Mouse (Mus musculus): ENCODE results near the gene Icam1.
A peak's percentile ranks its signal among the peaks of the same experiment; 100 is the strongest.
"Not testable (repeated sequence)": the region's sequence is repeated elsewhere in the genome, so short reads cannot be mapped to it uniquely, and the experiment has no call there.

Gene Icam1

GRCm38 (mm10) chr9:20993165-20993898, 22.5 kb upstream of the Icam1 start:
- DNase-seq (ENCODE audit: low spot score in 2 of 2) = no peak

GRCm38 (mm10) chr9:20995069-20995468, 20.7 kb upstream of the Icam1 start:
- DNase-seq (ENCODE audit: low spot score in 2 of 2) = no peak

GRCm38 (mm10) chr9:20997065-20997464, 18.7 kb upstream of the Icam1 start:
- no peak for DNase-seq (ENCODE audit: low spot score in 2 of 2)

- not testable (repeated sequence) for DNase-seq (ENCODE audit: low spot score in 2 of 2)
Observed at GRCm38 (mm10) chr9:20998337-20998736, 17.4 kb upstream of the Icam1 start.

GRCm38 (mm10) chr9:21000811-21001210, 15.0 kb upstream of the Icam1 start:
- no peak for DNase-seq (ENCODE audit: low spot score in 2 of 2)

GRCm38 (mm10) chr9:21001651-21002200, 14.1 kb upstream of the Icam1 start:
- no peak for DNase-seq (ENCODE audit: low spot score in 2 of 2)

- DNase-seq (ENCODE audit: low spot score in 2 of 2) = no peak
Observed at GRCm38 (mm10) chr9:21002270-21002626, 13.5 kb upstream of the Icam1 start.

- DNase-seq (ENCODE audit: low spot score in 2 of 2) = peak; percentile 69 to 83
Observed at GRCm38 (mm10) chr9:21002627-21003551, 12.9 kb upstream of the Icam1 start, which contains the start of gene Mrpl4. TSS of gene Mrpl4 (plus strand) at chr9:21002738.

- DNase-seq (ENCODE audit: low spot score in 2 of 2) = no peak
Observed at GRCm38 (mm10) chr9:21007313-21007952, 8.4 kb upstream of the Icam1 start.

GRCm38 (mm10) chr9:21008007-21008406, 7.8 kb upstream of the Icam1 start:
- no peak for DNase-seq (ENCODE audit: low spot score in 2 of 2)

- no peak for DNase-seq (ENCODE audit: low spot score in 2 of 2)
Observed at GRCm38 (mm10) chr9:21010362-21010761, 5.4 kb upstream of the Icam1 start.

GRCm38 (mm10) chr9:21010939-21011541, 4.7 kb upstream of the Icam1 start:
- not testable (repeated sequence) for DNase-seq (ENCODE audit: low spot score in 2 of 2)

GRCm38 (mm10) chr9:21011846-21012312, 3.9 kb upstream of the Icam1 start:
- DNase-seq (ENCODE audit: low spot score in 2 of 2) = no peak

- no peak for DNase-seq (ENCODE audit: low spot score in 2 of 2)
Observed at GRCm38 (mm10) chr9:21012368-21012767, 3.4 kb upstream of the Icam1 start.

- peak; percentile 50 to 58 for DNase-seq (ENCODE audit: low spot score in 2 of 2)
Observed at GRCm38 (mm10) chr9:21014691-21015570, 854 bp upstream of the Icam1 start.

- no peak for DNase-seq (ENCODE audit: low spot score in 2 of 2)
Observed at GRCm38 (mm10) chr9:21016331-21017176, 769 bp downstream of the Icam1 start.

GRCm38 (mm10) chr9:21017177-21017575, 1.4 kb downstream of the Icam1 start:
- DNase-seq (ENCODE audit: low spot score in 2 of 2) = peak in 1 of 2 experiments; percentile 13

GRCm38 (mm10) chr9:21018600-21018999, 2.8 kb downstream of the Icam1 start:
- DNase-seq (ENCODE audit: low spot score in 2 of 2) = no peak

GRCm38 (mm10) chr9:21021363-21021762, 5.6 kb downstream of the Icam1 start:
- DNase-seq (ENCODE audit: low spot score in 2 of 2) = no peak
